Mouse (Mus musculus) bone marrow, adult 2 months (tissue): ENCODE measurements at regions not wholly inside any gene's neighbourhood (a gene's known extent, or its start where the extent isn't known, plus 50 kb on each side); places are given as distances from the start of the nearest gene placed in this dataset.

Experiments used
- H3K27ac ChIP-seq: fragments of 200-500 bp; 2 replicates; pipeline ENCODE4 v1.5.1; 2012; ENCODE audit warnings: low read depth, mild to moderate bottlenecking, control low read depth, inconsistent platforms, low read length; ENCODE audit not compliant: control insufficient read depth, poor library complexity, insufficient read depth
- H3K4me1 ChIP-seq: fragments of 200-500 bp; 2 replicates; pipeline ENCODE4 v1.6.1; 2011; ENCODE audit warnings: low read length; ENCODE audit not compliant: control insufficient read depth, insufficient read depth
- H3K4me3 ChIP-seq: fragments of 200-500 bp; replicated peaks from 2 replicates; pipeline ENCODE3; 2011; ENCODE audit warnings: mild to moderate bottlenecking, low read depth, low read length, control low read depth; ENCODE audit not compliant: control insufficient read depth
- CTCF ChIP-seq: fragments of 200-500 bp; IDR thresholded peaks from 2 replicates; pipeline ENCODE4 v1.5.1; 2011; ENCODE audit warnings: low read length, control low read depth; ENCODE audit not compliant: control insufficient read depth, insufficient read depth
- POLR2A ChIP-seq: fragments of 200-500 bp; IDR thresholded peaks from 2 replicates; pipeline ENCODE4 v1.6.1; 2011; ENCODE audit warnings: low read depth, mild to moderate bottlenecking, control low read depth, low read length, borderline replicate concordance; ENCODE audit not compliant: control insufficient read depth
- WGBS: fragments of 180-500 bp; shearing (Covaris S2); methylation state at CpG from one replicate; pipeline ENCODE4 v1.1.7; 2018; 5-methylcytosine and 5-hydroxymethylcytosine counted together

DNA sequence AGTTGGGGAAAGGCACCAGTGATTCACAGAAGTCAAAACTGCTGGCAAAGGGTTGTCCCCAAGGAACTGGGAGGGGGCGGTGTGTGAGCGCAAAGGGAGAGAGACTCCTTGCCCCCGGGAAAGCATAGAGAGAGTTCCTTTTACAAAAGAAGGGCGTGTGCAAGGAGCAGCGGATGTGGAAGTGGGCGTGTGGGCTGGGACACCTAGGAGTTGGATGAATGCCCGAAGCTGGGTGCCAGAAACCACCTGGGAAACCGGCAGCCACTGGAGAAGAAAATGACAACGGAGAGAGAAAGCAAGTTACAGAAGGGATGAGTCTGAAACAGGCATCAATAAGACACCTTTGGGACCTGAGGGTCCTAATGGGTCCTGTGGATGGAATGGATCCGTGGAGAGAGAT lies 133.8 kb upstream of the Hmga2 start:
- Histone ChIP-seq H3K4me3 (no peak overlapping the region), H3K4me1 (no peaks in the 10 kb centered on the region), H3K27ac (no peak overlapping the region)
- TF ChIP-seq POLR2A (no peak), CTCF (no peak)
- 52% methylated on average over 10 of the region's 10 CpGs for WGBS

DNA sequence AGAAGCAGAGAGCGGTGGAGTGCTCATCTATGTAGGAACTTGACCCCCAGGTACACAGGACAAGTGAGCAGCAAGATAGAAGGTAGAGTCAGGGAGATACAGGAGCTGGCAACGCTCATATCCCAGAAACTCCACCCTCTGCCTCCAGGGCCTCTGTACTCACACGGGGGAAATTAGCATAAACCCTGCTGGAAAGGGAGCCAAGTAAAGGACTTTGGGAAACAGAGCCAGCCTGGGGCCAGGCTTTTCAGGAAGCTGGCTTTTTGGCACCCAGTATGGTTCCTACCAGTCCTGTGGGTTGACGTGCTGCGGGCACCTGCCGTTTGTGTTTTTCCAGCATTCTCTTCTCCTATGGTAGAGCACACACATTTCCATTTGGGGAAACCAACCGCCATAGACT lies 128.2 kb upstream of the Hmga2 start:
- no peak overlapping the region for H3K27ac ChIP-seq
- WGBS: 86% methylated on average over 7 of the region's 7 CpGs
- H3K4me1 ChIP-seq: no peaks in the 10 kb centered on the region
- no peak overlapping the region for H3K4me3 ChIP-seq
- no peak for TF ChIP-seq POLR2A

DNA sequence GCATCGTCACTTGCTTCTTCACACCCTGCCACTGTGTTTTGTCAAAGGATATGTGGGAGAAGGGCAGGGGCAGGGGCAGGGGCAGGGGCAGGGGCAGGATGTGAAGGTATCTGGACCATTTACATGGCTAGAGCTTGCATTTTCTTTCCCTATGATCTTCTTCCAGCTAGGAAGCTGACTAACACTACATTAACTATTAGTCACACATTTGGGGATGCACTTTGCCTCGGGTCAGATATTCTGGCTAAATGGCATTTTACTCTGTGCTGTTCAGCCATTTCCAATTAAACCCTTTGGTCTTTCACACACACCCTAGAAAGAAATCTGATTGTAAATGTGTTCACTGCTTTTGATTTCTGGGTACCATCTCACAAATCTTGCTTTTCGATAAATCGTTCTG lies 126.9 kb upstream of the Hmga2 start:
- no peak for TF ChIP-seq CTCF
- no peak for TF ChIP-seq POLR2A
- Histone ChIP-seq H3K4me3 (no peak overlapping the region), H3K4me1 (no peaks in the 10 kb centered on the region), H3K27ac (no peak overlapping the region)
- WGBS: 93% methylated on average over 4 of the region's 4 CpGs

DNA sequence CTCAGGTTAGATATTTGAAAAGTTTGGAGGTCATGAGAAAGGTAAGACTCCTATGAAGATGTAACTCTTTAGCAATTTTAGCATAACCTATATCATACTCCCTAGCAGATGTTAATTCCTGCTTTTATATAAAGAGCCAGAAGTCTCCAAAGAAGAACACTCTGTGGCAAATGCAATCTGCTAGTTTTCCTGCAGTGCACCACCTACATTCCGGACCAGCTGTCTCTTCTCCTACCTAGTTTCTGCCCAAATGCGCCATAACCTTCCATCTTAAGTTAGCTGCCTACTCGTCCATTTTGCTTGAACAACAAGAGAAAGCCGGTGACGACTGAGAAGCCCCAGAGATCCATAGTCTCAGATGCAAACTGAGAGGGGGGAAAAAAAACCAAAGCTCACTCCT lies 124.5 kb upstream of the Hmga2 start:
- WGBS: 77% methylated on average over 5 of the region's 5 CpGs
- TF ChIP-seq CTCF (no peak), POLR2A (no peak)
- Histone ChIP-seq H3K4me3 (no peak overlapping the region), H3K4me1 (no peaks in the 10 kb centered on the region; the same call in 1 of the 2 replicates), H3K27ac (no peak overlapping the region)

DNA sequence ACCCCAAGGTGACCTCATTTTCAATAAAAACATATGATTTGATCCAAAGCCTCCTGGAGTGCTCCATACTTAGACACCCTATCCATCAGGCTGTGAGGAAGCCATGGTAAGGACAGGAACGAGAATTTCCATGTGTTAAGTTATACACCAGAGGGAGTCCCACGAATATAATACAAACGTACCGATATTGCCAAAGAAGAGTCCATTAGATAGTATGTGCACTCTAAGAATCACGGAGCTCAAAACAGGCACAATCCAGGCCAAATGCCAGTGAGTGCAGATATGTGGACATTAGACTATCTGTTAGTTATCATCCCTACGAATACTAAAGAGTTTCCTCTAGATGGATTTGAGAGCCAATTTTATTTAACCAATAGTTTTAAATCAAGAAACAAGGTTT lies 123.3 kb upstream of the Hmga2 start:
- H3K4me1 ChIP-seq: no peaks in the 10 kb centered on the region; the same call in 1 of the 2 replicates
- no peak overlapping the region for H3K27ac ChIP-seq
- WGBS: 87% methylated on average over 6 of the region's 6 CpGs
- H3K4me3 ChIP-seq: no peak overlapping the region
- TF ChIP-seq CTCF: no peak
- TF ChIP-seq POLR2A: no peak

DNA sequence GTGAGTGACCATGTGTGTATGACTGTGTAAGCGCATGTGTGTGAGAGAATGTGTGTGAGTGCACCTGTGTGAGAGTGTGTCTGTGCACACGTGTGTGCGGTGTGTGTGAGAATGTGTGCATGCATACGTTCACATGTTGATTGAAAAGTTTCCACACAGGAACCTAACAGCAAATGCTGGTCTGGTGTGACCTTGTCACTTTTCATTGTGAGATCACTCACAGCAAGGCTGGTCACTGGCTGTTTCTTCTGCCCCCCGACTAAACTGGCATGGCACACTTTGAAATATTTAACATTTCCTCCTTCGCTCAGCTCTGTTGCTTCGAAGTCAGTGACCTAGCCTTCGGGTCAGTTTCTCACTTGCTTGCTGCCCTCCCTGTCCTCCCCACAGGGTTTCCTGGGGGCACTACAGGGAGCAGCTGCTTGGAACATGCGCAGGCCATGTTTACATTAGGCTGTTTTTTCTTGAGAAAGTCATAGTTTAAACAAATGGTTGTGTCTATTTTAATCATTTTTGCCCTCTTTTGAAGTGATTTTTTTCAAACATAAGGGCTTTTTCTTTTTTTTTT lies 121.1 kb upstream of the Hmga2 start:
- H3K4me3 ChIP-seq: no peak overlapping the region
- no peaks in the 10 kb centered on the region; the same call in 1 of the 2 replicates for H3K4me1 ChIP-seq
- no peak for TF ChIP-seq POLR2A
- no peak for TF ChIP-seq CTCF
- H3K27ac ChIP-seq: no peak overlapping the region
- 66% methylated on average over 9 of the region's 9 CpGs for WGBS

DNA sequence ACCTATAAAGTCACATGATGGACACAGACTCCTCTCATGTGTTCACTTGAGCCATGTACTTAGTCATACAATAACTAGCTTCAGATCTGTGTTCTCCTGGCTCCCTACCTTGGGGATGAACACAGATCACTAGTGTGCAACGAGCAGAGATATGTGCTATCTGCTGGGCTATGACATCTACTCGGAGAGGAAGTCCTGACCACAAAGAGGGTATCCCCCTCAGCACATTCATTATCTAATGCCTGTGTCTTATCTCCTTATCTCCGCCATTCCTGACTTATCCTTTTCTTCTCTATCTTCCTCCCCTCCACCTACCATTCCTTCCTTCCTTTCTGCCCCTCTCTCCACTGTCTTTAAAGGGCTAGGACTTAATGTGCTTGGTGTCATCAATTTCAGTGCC lies 118.9 kb upstream of the Hmga2 start:
- Histone ChIP-seq H3K4me1 (no peaks in the 10 kb centered on the region; the same call in 1 of the 2 replicates), H3K4me3 (no peak overlapping the region), H3K27ac (no peak overlapping the region)
- 66% methylated on average over 3 of the region's 3 CpGs for WGBS
- TF ChIP-seq POLR2A (no peak), CTCF (no peak)

DNA sequence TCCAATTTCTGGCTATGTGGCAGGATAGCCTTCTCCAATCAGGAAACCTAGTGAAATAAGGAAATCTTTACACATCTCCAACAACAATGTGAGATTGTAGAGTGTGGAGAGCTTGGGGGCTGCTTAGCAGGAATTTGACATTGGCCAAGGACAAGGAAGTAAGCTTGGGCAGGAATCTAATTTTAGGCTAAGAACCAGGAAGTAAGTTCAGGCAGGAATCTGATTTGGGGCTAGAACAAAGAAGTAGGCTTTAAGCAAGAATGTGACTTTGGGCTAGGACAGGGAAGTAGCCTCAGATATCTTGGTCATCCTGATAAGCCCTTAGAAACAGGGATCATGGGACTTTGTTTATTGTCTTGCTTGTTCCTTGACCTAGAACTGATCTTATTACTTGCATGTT lies 117.6 kb upstream of the Hmga2 start:
- H3K4me3 ChIP-seq: no peak overlapping the region
- no peak overlapping the region for H3K27ac ChIP-seq
- no peaks in the 10 kb centered on the region; the same call in 1 of the 2 replicates for H3K4me1 ChIP-seq
- TF ChIP-seq CTCF: no peak
- TF ChIP-seq POLR2A: no peak

DNA sequence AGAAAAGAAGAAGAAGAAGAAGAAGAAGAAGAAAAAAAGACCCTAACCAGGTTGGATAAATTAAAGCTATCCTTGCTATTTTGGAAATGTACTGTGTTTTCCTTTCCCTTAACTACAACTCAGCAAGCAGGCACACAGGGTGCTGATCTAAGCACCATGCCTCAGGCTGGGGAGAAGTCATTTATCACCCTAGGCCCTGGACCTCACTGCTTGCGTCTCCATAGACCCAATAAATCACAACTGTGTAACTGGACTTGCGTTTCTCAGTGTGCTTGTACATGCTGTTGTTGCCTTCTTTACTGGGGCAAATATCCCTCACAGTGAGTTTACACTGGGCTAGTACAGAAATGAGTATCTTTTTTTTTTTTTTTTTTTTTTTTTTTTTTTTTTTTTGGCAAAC lies 113.4 kb upstream of the Hmga2 start:
- TF ChIP-seq CTCF (no peak), POLR2A (no peak)
- no peak overlapping the region for H3K27ac ChIP-seq
- no peaks in the 10 kb centered on the region for H3K4me1 ChIP-seq
- 80% methylated on average over 2 of the region's 2 CpGs for WGBS
- no peak overlapping the region for H3K4me3 ChIP-seq
